Mouse (Mus musculus) heart, adult 2 months (tissue): ENCODE measurements at regions not wholly inside any gene's neighbourhood (a gene's known extent, or its start where the extent isn't known, plus 50 kb on each side); places are given as distances from the start of the nearest gene placed in this dataset.

Source experiments
- DNase-seq, 2 experiments: peaks; one replicate each; pipeline ENCODE4 v3.0.0; 2021
- H3K27ac ChIP-seq: fragments of 200-600 bp; 2 replicates; pipeline ENCODE4 v1.8.1; 2022
- H3K27me3 ChIP-seq: fragments of 200-500 bp; 2 replicates; pipeline ENCODE4 v1.6.1; 2012; ENCODE audit warnings: mild to moderate bottlenecking, low read length, inconsistent platforms, mixed read lengths; ENCODE audit not compliant: control insufficient read depth, insufficient read depth
- H3K36me3 ChIP-seq: fragments of 200-500 bp; 2 replicates; pipeline ENCODE4 v1.6.1; 2012; ENCODE audit warnings: low read length, inconsistent platforms; ENCODE audit not compliant: control insufficient read depth, insufficient read depth
- H3K4me1 ChIP-seq: fragments of 200-500 bp; 2 replicates; pipeline ENCODE4 v1.6.1; 2011; ENCODE audit warnings: low read length; ENCODE audit not compliant: control insufficient read depth, insufficient read depth
- H3K4me3 ChIP-seq: fragments of 200-600 bp; 2 replicates; pipeline ENCODE4 v1.8.1; 2022
- H3K79me2 ChIP-seq: fragments of 200-500 bp; replicated peaks from 2 replicates; pipeline ENCODE4 v1.6.1; 2012; ENCODE audit warnings: mild to moderate bottlenecking, inconsistent platforms, low read length, moderate library complexity, mixed read lengths; ENCODE audit not compliant: control insufficient read depth, insufficient read depth
- H3K9ac ChIP-seq: fragments of 200-500 bp; 2 replicates; pipeline ENCODE4 v1.6.1; 2012; ENCODE audit warnings: low read depth, mild to moderate bottlenecking, control low read depth, inconsistent platforms, low read length, mixed read lengths
- CTCF ChIP-seq: fragments of 200-600 bp; IDR thresholded peaks from 2 replicates; pipeline ENCODE4 v1.8.1; 2022; ENCODE audit warnings: antibody characterized with exemption, mild to moderate bottlenecking, moderate library complexity
- EP300 ChIP-seq: fragments of 200-500 bp; IDR thresholded peaks from 2 replicates; pipeline ENCODE4 v1.6.1; 2011; ENCODE audit warnings: low read depth, low read length, control low read depth; ENCODE audit not compliant: insufficient read depth
- POLR2A ChIP-seq: fragments of 200-500 bp; IDR thresholded peaks from 2 replicates; pipeline ENCODE4 v1.6.1; 2011; ENCODE audit warnings: mild to moderate bottlenecking, low read depth, low read length, control low read depth; ENCODE audit not compliant: insufficient read depth
- WGBS: fragments of 180-500 bp; shearing (Covaris S2); methylation state at CpG from one replicate; pipeline ENCODE4 v1.1.7; 2018; 5-methylcytosine and 5-hydroxymethylcytosine counted together
- intact Hi-C: fragments of 180-260 bp; cut with DNase I; formaldehyde crosslinking; loops from one replicate; pipeline ENCODE4 v1.15.1; 2025

GRCm38 (mm10) chr4:55475409-55475808 is 56.9 kb downstream of the Klf4 start:
- intact Hi-C loops = loop anchor here (10.0 kb wide), 1 partner anchor 1019 kb away; no protein-coding TSS in a partner anchor
- no peak overlapping the region for H3K27ac ChIP-seq
- H3K27me3 ChIP-seq = no peaks in the 10 kb centered on the region
- TF ChIP-seq EP300 = no peak
- TF ChIP-seq CTCF = no peak
- no peak for TF ChIP-seq POLR2A
- H3K4me3 ChIP-seq = no peak overlapping the region
- H3K79me2 ChIP-seq = no peaks in the 10 kb centered on the region
- DNase-seq = no peak
- H3K4me1 ChIP-seq = peaks cover 1% of the 10 kb centered on the region; the same call in 1 of the 2 replicates
- H3K9ac ChIP-seq = no peak overlapping the region
- 87% methylated on average over 3 of the region's 3 CpGs for WGBS
- H3K36me3 ChIP-seq = no peaks in the 10 kb centered on the region

GRCm38 (mm10) chr4:55474044-55474788 is 58.0 kb downstream of the Klf4 start:
- WGBS = 71% methylated on average over 16 of the region's 16 CpGs
- no peak overlapping the region for H3K27ac ChIP-seq
- intact Hi-C loops = loop anchor here (10.0 kb wide), 1 partner anchor 1021 kb away; no protein-coding TSS in a partner anchor

GRCm38 (mm10) chr4:55472649-55473048 is 59.6 kb downstream of the Klf4 start:
- Histone ChIP-seq H3K27me3 (no peaks in the 10 kb centered on the region), H3K4me1 (peaks cover 1% of the 10 kb centered on the region; the same call in 1 of the 2 replicates), H3K79me2 (no peaks in the 10 kb centered on the region), H3K4me3 (no peak overlapping the region), H3K27ac (no peak overlapping the region), H3K36me3 (no peaks in the 10 kb centered on the region), H3K9ac (no peak overlapping the region)
- 59% methylated on average over 2 of the region's 2 CpGs for WGBS
- intact Hi-C loops = loop anchor here (10.0 kb wide), 1 partner anchor 1022 kb away; no protein-coding TSS in a partner anchor
- DNase-seq = no peak
- TF ChIP-seq POLR2A = no peak
- TF ChIP-seq CTCF = no peak
- TF ChIP-seq EP300 = no peak

More at GRCm38 (mm10) chr4:55474044-55474788, 58.0 kb downstream of the Klf4 start:
- H3K4me3 ChIP-seq = no peak overlapping the region
- TF ChIP-seq CTCF = no peak
- TF ChIP-seq EP300 = no peak
- no peak for TF ChIP-seq POLR2A
- no peaks in the 10 kb centered on the region for H3K36me3 ChIP-seq
- H3K9ac ChIP-seq = no peak overlapping the region
- no peaks in the 10 kb centered on the region for H3K79me2 ChIP-seq
- no peak for DNase-seq
- H3K4me1 ChIP-seq = peaks cover 1% of the 10 kb centered on the region; the same call in 1 of the 2 replicates
- H3K27me3 ChIP-seq = no peaks in the 10 kb centered on the region

- Histone ChIP-seq H3K36me3 (no peaks in the 10 kb centered on the region), H3K4me3 (no peak overlapping the region), H3K79me2 (no peaks in the 10 kb centered on the region), H3K27ac (no peak overlapping the region), H3K4me1 (peaks cover 1% of the 10 kb centered on the region; the same call in 1 of the 2 replicates), H3K27me3 (no peaks in the 10 kb centered on the region), H3K9ac (no peak overlapping the region)
- no peak for TF ChIP-seq CTCF
- TF ChIP-seq POLR2A = no peak
- no peak for TF ChIP-seq EP300
- no peak for DNase-seq
- WGBS = 48% methylated on average over 13 of the region's 13 CpGs
- intact Hi-C loops = loop anchor here (10.0 kb wide), 1 partner anchor 1024 kb away; no protein-coding TSS in a partner anchor
These were observed 61.2 kb downstream of the Klf4 start for GRCm38 (mm10) chr4:55470779-55471663.

GRCm38 (mm10) chr4:55464192-55464591 is 68.1 kb downstream of the Klf4 start:
- TF ChIP-seq CTCF = no peak
- no peak for TF ChIP-seq POLR2A
- no peak for TF ChIP-seq EP300
- H3K36me3 ChIP-seq = no peaks in the 10 kb centered on the region
- H3K9ac ChIP-seq = no peak overlapping the region
- WGBS = 44% methylated on average over 8 of the region's 8 CpGs
- no peaks in the 10 kb centered on the region for H3K27me3 ChIP-seq
- intact Hi-C loops = no loop called here
- no peaks in the 10 kb centered on the region for H3K4me1 ChIP-seq
- H3K79me2 ChIP-seq = no peaks in the 10 kb centered on the region
- H3K27ac ChIP-seq = no peak overlapping the region
- no peak for DNase-seq
- H3K4me3 ChIP-seq = no peak overlapping the region
